Mouse (Mus musculus) lung, adult 2 months (tissue): ENCODE measurements around the gene Rpl37. TPM values are rescaled to one million over a fixed set of nuclear protein-coding genes. Genes with fewer than 3 reads are reported as not detected.

Source experiments
- DNase-seq: peaks from one replicate; pipeline ENCODE4 v3.0.0; 2022
- H3K4me1 ChIP-seq: fragments of 200-500 bp; 2 replicates; pipeline ENCODE4 v1.6.1; 2011; ENCODE audit warnings: low read length; ENCODE audit not compliant: control insufficient read depth, insufficient read depth
- H3K4me3 ChIP-seq: fragments of 200-500 bp; replicated peaks from 2 replicates; pipeline ENCODE3; 2011; ENCODE audit warnings: low read depth, mild to moderate bottlenecking, control low read depth, low read length; ENCODE audit errors: extremely low read depth
- CTCF ChIP-seq: fragments of 200-500 bp; IDR thresholded peaks from 2 replicates; pipeline ENCODE4 v1.5.1; 2011; ENCODE audit warnings: mild to moderate bottlenecking, low read length, control low read depth; ENCODE audit not compliant: insufficient read depth
- POLR2A ChIP-seq: fragments of 200-500 bp; IDR thresholded peaks from 2 replicates; pipeline ENCODE4 v1.6.1; 2011; ENCODE audit warnings: low read depth, mild to moderate bottlenecking, control low read depth, low read length, borderline replicate concordance; ENCODE audit errors: extremely low read depth
- WGBS: fragments of 180-500 bp; shearing (Covaris S2); methylation state at CpG from one replicate; pipeline ENCODE4 v1.1.7; 2018; 5-methylcytosine and 5-hydroxymethylcytosine counted together
- polyA plus RNA-seq: library from polyadenylated mRNA; depleted of rRNA; stranded (reverse); fragments of >200 nt; gene quantifications from 2 replicates; pipeline ENCODE4 v1.2.3, GENCODE M21; 2012

The Rpl37 gene
- polyA plus RNA-seq, 1 experiment = 778 TPM

- Histone ChIP-seq H3K4me3 (no peak overlapping the region), H3K4me1 (no peaks in the 10 kb centered on the region)
- no peak for DNase-seq
- 75% methylated on average over 8 of the region's 8 CpGs for WGBS
- TF ChIP-seq CTCF = no peak
- no peak for TF ChIP-seq POLR2A
These were observed 18.6 kb downstream of the Rpl37 start for GRCm38 (mm10) chr15:5134945-5135483.

- TF ChIP-seq POLR2A = no peak
- no peak for TF ChIP-seq CTCF
- no peak for DNase-seq
- no peak overlapping the region for H3K4me3 ChIP-seq
- 52% methylated on average over 9 of the region's 9 CpGs for WGBS
- H3K4me1 ChIP-seq = no peaks in the 10 kb centered on the region
These were observed 21.8 kb downstream of the Rpl37 start for GRCm38 (mm10) chr15:5138021-5138856.

DNA sequence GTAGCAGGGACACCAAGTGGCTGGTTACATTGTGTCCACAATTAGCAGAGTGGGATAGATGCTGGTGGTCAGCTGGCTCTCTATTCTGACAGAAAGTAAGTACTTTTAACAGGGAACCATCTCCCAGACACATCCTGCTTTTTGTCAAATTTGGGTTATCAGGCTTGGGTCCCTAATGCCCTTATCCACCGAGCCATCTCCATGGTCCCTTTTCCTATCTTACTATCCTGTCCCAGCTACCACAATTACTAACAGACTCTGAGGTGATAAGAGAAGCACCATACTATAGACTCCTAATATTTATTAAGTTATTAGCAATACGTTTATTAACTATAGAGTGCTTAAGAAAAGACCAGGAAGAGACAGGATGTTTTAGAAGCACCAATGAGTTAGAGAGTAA lies 22.9 kb downstream of the Rpl37 start:
- no peak for DNase-seq
- Histone ChIP-seq H3K4me1 (no peaks in the 10 kb centered on the region), H3K4me3 (no peak overlapping the region)
- WGBS = 78% methylated on average over 2 of the region's 2 CpGs
- no peak for TF ChIP-seq CTCF
- TF ChIP-seq POLR2A = no peak

GRCm38 (mm10) chr15:5139863-5140262 lies 23.4 kb downstream of the Rpl37 start:
- Histone ChIP-seq H3K4me1 (peaks cover under 1% of the 10 kb centered on the region; the same call in 1 of the 2 replicates), H3K4me3 (no peak overlapping the region)
- 84% methylated on average over 7 of the region's 7 CpGs for WGBS
- TF ChIP-seq CTCF (no peak), POLR2A (no peak)
- no peak for DNase-seq

GRCm38 (mm10) chr15:5140357-5140756 lies 23.9 kb downstream of the Rpl37 start:
- no peak overlapping the region for H3K4me3 ChIP-seq
- no peak for DNase-seq
- H3K4me1 ChIP-seq = peaks cover 5% of the 10 kb centered on the region; the same call in 1 of the 2 replicates
- TF ChIP-seq POLR2A (no peak), CTCF (no peak)

DNA sequence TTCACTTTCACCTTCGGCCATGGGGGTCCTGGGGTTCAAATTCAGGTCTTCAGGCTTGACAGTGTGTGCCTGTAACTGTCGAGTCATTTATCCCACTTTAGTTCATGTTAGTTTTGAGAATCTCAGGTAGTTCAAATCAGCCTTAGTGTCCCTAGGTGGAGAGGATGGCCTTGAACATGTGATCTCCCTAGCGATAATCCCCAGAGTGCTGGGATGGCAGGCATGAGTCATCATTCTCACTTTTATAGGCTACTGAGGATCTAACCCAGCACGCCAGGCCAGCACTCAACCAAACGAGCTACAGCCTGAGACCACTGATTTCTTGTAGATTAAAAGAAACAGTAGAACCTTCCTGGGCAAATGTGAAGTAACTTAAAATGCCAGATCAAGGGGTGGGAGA lies 25.6 kb downstream of the Rpl37 start:
- no peak for DNase-seq
- Histone ChIP-seq H3K4me3 (no peak overlapping the region), H3K4me1 (peaks cover 5% of the 10 kb centered on the region; the same call in 1 of the 2 replicates)
- 58% methylated on average over 5 of the region's 5 CpGs for WGBS
- TF ChIP-seq CTCF (no peak), POLR2A (no peak)

DNA sequence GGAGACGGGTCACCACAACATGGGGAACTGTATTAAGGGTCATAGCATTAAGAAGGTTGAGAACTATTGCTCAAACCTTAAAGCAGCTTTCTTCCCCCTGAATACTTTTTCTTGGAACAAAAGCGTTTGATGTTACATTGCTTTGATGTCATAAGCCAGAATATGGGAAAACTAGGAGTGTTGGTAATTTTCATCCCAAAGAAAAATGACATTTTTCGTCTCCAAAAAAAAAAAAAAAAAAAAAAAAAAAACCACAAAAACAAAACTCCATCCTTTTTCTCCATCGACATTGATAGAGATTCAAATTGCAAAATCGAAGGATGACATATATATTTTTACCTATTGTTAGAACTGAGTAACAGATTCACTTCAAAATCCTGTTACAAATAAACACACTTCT lies 26.3 kb downstream of the Rpl37 start:
- TF ChIP-seq CTCF (no peak), POLR2A (no peak)
- Histone ChIP-seq H3K4me3 (no peak overlapping the region), H3K4me1 (peaks cover 5% of the 10 kb centered on the region; the same call in 1 of the 2 replicates)
- DNase-seq = no peak
- 52% methylated on average over 5 of the region's 5 CpGs for WGBS

GRCm38 (mm10) chr15:5143361-5144020 lies 27.0 kb downstream of the Rpl37 start, which contains the start of gene Prkaa1:
Gene Prkaa1 (plus strand): TSS chr15:5143861.
- peak within 1 kb of the TSS; percentile 94 for H3K4me3 ChIP-seq
- WGBS = under 1% methylated on average over 76 of the region's 80 CpGs
- DNase-seq = peak; percentile 72
- peaks cover 5% of the 10 kb centered on the region; the same call in 1 of the 2 replicates for H3K4me1 ChIP-seq
- TF ChIP-seq POLR2A (peak; percentile 66; the same call in 1 of the 2 replicates), CTCF (no peak)

DNA sequence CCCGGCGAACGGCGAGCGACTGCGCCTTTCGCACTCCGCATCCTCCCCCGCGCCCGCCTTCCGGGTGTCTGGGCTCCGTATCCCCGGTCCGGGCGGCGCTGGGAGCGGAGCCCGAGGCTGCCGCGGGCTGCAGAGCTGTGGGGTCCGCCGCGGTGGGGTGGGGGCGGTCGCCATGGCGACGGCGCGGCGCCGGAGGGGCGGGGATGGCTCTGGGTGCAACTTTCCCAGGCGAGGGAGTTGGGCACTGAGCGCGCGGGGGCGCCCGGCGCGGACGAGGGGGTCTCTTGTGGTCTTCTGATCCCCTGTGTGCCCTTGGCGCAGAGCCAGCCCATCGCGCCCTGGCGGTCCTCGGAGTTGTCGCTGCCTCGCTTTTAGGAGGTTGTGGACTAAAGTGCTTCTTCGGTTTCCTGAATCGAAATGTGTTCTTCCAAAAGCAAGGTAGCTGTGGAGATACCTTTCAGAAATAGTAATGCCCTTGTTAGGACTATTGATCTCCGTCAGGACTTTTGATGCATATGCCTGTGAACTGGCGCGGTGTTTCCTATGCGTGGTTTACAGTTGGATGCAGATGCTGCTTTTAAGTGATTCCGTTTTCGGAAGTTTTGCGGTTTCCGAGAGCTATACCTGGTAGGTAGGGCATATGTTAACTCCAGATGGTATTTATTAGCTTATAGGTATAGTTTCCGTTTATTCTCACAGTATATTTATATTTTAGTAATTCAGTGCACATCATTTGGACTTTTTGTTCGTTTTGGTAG lies 27.8 kb downstream of the Rpl37 start:
- DNase-seq = no peak
- Histone ChIP-seq H3K4me3 (peak overlapping the region; percentile 94), H3K4me1 (peaks cover 5% of the 10 kb centered on the region; the same call in 1 of the 2 replicates)
- TF ChIP-seq CTCF = no peak
- no peak for TF ChIP-seq POLR2A
- 2% methylated on average over 61 of the region's 61 CpGs for WGBS
